Mouse (Mus musculus): Measurements from ENCODE around the gene 4933424G06Rik. TPM values are rescaled to one million over a fixed set of nuclear protein-coding genes. Genes with fewer than 3 reads are reported as not detected.

Gene 4933424G06Rik
- polyA plus RNA-seq, 2 experiments from 2014 or later = not detected

DNA sequence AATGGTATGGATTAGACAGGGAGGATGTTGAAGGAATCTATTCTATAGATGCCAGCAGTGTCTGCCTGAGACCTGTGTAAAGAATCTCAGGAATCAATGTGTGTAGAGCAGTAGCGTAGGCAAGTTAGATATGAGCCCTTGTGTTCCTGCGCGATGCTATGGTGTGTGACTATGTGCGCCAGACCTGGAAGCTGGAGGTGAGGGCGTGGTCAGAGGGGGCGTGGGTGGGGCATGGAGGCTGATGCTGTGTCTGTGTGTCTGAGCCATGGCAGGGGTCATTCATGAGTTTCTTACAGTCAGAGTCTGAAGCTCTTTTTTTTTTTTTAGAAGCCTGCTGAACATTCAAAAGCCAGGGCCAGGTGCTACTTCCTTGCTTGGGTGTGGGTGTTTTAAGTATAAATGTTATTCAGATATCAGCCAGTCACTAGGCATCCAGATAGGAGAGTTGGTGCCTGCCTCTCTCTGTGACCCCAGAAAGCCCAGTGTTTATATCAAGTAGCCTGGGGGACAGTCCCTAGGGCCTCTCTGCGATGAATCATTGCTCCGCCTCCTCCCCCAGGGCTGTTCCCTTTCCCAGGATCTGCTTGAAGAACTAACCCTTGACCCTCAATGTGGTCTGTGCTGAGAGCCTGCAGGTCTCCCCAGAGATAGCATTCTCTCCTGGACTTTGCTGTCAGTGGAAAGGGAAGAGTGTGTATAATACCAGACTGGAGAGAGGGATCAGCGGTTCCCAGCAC, 62.4 kb downstream of the 4933424G06Rik start:
- ATAC-seq = no peak

DNA sequence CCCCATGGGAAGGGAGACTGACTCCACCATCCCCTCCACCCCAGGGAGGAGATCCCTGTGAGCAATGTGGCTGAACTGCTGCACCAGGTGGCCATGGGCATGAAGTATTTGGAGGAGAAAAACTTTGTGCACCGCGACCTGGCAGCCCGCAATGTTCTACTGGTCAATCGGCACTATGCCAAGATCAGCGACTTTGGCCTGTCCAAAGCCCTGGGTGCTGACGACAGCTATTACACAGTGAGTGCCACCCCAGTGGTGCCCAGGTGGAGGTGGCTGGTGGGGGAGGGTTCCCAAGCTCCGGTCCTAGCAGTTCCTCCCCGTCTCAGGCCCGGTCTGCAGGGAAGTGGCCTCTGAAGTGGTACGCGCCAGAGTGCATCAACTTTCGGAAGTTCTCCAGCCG, 70.8 kb downstream of the 4933424G06Rik start:
- no peak for ATAC-seq

DNA sequence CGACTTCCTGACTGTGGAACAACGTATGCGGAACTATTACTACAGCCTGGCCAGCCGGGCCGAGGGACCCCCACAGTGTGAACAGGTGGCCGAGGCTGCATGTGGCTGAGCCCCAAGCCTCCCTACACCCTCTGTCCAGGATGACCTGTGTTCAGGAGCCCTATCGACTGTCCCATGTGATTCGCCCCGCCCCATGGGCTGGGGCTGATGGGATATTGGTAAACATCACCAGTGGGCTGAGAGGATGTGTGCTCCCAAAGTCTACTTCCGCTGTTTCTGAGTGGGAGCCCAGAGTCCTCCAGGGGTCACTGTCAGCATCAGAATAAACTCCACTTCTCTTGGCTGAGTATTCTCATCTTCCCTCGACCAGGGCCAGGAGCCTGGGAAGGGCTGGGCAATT, 72.5 kb downstream of the 4933424G06Rik start:
- ATAC-seq = no peak

DNA sequence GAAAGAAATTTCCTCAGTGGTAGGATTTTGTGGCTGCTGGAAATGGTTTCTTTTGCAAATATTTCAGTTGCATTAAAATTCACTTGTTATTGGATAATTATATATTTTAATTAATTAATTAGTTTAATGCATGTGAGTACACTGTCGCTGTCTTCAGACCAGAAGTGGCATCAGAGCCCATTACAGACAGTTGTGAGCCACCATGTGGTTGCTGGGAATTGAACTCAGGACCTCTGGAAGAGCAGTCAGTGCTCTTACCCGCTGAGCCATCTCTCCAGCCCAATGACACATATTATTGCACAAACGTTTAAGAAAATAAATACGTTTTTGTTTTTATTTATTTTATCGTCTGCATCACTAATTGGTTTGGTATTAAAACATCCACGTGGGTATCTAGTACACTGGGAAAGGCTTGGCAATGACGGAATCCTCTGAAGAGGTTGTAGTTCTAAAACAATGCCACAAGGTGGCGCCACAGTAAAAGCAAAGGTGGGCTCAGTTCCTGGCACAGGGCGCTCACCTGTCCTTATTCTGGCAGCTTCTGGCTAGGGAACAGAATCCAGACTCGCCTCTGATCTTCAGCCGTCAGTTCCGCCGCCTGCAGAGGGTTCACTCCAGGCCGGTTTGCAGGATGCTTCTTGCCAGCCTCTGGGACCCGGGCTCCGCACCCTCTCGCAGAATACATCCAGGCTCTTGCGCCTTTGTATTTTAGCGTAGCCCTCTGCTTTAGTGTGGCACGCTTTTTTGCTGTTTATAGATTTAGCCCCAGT, 74.6 kb downstream of the 4933424G06Rik start:
- peak; percentile 53 for ATAC-seq

DNA sequence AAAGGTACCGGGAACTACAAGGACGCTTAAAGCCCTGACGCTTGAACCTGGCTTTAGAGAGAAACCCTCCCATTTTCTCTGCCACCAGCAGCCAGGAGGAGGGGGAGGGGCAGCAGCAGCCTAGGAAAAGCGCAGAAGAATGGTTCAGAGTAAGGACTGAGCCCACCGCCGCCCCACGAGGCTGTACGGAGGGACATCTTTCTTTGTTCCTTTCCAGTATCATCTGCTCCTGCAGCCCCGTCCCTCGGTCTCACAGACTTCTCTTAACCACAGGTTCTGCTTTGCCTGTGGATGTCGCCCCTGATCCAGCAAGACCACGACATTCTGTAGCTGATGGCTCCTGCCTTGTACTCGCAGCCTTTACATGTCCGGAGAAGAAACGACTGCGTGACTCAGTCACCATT, 75.3 kb downstream of the 4933424G06Rik start:
- no peak for ATAC-seq

DNA sequence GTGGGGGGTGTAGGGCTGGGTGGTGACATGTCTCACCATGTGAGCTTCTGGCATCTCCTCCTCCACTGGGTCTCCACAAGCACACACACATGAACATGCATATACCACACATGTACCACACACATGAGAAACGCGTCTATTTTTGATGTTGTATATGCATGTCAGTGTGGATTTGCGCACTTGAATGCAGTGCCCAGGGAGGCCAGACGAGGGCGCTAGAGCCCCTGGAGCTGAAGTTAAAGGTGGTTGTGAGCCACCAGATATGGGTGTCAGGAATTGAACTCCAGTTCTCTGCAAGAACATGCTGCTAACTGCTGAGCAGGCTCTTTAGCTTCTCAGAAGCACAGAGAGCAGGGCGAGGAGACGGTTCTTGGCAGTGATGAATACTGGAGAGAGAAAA, 76.4 kb downstream of the 4933424G06Rik start:
- ATAC-seq = no peak

DNA sequence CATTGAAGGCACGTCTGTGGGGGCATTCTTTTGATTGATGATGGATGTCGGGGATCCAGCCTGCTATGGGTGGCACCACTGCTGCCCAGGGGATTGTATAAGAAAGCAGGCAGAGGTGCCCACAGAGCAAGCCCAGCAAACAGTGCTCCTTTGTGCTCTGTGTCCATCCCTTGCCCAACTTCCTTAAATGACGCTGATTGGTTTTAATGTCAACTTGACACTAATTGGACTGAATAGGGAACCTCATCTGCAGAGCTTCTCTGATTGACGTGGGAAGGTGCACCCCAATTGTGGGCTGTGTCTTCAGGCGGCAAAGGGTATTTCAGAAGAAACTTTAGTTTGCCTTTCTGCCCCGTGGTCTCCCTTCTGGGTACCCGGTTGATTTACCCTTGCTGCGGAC, 79.5 kb downstream of the 4933424G06Rik start:
- no peak for ATAC-seq

DNA sequence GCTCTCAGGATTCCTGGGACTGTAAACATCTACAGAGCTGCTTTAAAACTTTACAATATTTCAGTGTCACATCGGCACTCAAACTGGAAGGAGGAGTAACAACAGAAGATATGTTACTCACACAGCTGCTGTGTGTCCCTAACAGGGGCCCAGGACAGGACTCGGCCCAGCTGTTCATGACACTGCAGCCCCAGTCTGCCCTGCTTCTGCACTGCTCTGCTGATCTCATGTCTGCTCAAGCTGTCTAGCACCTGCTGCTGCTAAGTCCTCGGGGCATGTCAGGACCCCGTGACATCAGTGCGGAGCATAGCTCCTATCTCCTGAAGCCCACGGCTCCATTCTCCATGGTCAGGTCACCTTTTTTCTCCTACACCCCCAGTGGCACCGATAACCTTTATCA, 86.8 kb downstream of the 4933424G06Rik start:
- no peak for ATAC-seq

DNA sequence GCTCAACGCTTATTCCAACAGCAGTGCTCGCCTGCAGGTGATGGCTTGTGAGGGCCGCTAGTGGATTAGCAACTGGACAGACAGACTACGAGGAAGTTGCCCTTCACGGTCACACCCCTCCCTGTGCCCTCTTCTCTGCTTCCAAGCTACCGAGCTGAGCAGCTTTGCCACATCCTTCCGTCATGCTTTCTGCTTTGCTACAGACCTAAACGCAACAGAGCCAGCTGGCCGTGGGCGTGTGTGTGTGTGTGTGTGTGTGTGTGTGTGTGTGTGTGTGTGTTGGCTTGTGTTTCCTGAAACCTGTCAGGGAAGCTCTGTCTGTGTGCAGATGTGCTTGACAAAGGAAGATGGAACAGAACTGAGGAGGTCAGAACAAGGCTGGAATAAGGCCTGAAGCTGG, 87.5 kb downstream of the 4933424G06Rik start:
- ATAC-seq = peak; percentile 89

DNA sequence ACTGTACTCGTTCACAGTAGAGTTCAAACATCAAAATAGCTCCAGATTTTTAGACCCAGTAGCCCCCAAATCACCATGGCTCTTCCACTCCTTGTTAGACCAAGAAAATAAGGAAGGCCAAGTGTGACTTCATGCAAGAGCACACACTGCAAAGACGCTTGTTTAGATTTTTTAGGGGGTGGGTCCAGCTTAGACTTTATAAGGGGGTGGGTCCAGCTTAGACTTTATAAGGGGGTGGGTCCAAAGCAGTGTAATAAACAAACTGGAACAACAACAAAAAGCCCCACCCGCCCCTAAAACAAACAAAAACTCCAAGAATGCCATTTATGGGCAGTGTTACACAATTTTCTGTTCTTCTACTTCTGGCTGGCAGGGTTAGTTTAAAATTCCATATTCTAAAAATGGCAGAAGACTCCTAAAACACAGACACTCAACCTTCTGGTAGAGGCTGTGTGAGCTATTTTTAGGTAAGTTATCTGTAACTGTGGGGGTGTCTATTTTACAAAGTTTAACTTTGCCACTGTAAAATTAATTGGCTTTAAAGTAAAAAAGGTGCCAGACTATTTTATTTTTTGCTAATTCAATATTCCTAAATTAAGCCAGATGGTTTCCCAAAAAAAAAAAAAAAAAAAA, 90.5 kb downstream of the 4933424G06Rik start:
- no peak for ATAC-seq

DNA sequence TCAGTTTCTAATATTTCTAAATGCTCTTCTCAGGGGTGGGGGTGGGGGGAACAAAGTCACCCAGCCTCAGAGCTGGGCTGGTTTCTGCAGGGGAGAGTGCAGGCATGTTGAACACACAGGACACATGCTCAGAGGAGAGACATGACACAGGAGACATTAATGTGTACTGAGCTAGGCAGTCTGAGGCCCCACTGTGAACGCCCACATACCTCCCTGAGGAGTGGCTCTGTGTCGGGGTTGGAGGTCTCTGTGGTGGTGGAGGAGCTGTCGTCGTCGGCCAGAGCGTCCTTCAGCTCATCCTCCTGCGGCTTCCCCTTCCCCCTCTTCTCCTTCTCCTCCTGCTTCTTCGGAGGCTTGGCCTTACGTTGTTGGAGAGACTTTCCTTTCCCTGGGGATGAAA, 94.3 kb downstream of the 4933424G06Rik start:
- no peak for ATAC-seq

DNA sequence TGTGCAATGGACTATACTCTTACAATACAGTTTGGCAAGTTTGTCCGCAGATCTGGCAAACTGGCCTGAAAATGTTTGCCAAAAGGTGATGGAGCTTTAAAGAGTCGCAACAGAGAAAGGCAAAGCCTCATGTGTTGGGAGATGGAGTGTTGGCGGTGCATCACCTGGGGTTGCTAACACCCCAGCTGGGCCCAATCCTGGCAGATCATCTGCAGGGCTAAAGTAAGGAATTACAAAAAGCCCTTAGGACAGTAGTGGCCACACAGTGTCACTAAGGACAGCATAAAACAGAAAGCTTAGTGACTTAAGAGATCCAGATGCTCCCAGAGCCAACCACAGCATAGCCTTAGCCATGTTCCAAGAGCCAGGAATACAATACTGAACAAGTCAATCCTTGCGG, 94.9 kb downstream of the 4933424G06Rik start:
- ATAC-seq = no peak

DNA sequence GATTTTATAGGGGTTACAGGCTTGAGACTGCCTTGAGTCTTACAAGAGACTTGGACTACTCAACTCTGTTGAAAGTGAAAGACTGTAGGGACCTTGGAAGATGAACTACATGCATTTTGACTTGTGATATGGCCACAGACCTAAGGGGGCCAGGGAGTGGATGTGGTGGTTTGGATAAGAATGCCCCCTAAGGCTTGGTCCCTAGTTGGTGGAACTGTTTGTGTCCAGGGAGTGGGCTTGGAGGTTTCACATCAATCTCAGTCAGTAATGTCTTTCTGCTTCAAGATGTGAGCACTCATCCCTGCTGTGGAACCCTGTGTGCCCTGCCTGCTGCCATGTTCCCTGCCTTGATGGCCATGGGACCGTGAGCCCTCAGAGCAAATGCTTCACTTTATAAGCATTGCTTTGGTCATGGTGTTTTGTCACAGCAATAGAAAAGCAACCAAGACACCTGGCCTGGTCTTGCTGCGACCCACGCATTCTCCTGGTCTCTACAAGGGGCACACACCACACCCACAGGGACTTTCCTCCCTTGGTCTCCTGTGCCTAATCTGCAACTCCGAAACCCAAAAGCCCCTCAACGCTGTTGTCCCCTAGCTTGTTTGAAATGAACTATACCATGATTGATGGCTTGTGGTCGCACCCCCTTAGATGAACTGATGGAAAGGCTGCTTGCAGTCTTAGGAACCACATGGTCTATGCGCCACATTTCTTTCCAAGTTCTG, 96.4 kb downstream of the 4933424G06Rik start:
- no peak for ATAC-seq

DNA sequence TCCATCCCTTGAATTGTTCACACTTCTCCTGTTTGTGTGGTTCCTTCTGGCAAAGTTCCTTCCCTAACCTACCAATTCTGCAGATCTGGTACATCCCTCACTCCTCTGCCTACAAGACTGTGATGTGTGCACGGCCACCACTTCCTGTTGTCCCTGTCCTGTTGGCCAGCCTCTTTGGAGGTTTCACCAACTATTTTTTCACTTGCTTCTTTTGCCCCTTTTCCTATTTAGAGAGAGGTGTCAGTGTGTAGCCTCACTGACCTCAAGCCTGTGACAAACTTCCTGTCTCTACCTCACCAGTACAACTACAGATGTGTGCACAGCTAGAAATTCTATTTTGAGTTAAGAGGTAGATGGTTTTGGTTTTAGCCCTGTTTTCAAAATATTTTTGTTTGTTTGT, 97.1 kb downstream of the 4933424G06Rik start:
- no peak for ATAC-seq

Other genes starting within 250 kb of the 4933424G06Rik start
- gene Cnnm4, start 238.5 kb upstream of the 4933424G06Rik start, polyA plus RNA-seq (2017; shearing (Covaris generic)) = 10 to 100 TPM in 1 of 2 experiments, 1 to 10 TPM in 1; 9.0 to 10.4 TPM
- gene Cnnm3, start 198.3 kb upstream of the 4933424G06Rik start, polyA plus RNA-seq (2017; shearing (Covaris generic)) = 1 to 10 TPM; 4.0 to 5.5 TPM
- gene Ankrd23, start 173.3 kb upstream of the 4933424G06Rik start, polyA plus RNA-seq (2017; shearing (Covaris generic)) = 10 to 100 TPM; 28.7 to 52.4 TPM
- gene Gm42417, start 170.7 kb upstream of the 4933424G06Rik start, polyA plus RNA-seq (2017; shearing (Covaris generic)) = under 1 TPM in 1 of 2 experiments, not detected in 1; 0.73 TPM
- 10 to 100 TPM; 21.5 to 21.6 TPM for gene Ankrd39, start 162.7 kb upstream of the 4933424G06Rik start, polyA plus RNA-seq (2017; shearing (Covaris generic))
- under 1 TPM in 1 of 2 experiments, not detected in 1; 0.13 TPM for gene Sema4c, start 151.8 kb upstream of the 4933424G06Rik start, polyA plus RNA-seq (2017; shearing (Covaris generic))
- gene Fam178b, start 27.0 kb upstream of the 4933424G06Rik start, polyA plus RNA-seq (2017; shearing (Covaris generic)) = not detected
- gene Cox5b, start 18.7 kb upstream of the 4933424G06Rik start, polyA plus RNA-seq (2017; shearing (Covaris generic)) = 100 to 1,000 TPM; 325 to 418 TPM
- 10 to 100 TPM; 41.9 to 51.7 TPM for gene Actr1b, start 4.3 kb downstream of the 4933424G06Rik start, polyA plus RNA-seq (2017; shearing (Covaris generic))
- 100 to 1,000 TPM; 171 to 269 TPM for gene Zap70, start 51.6 kb downstream of the 4933424G06Rik start, polyA plus RNA-seq (2017; shearing (Covaris generic))
- gene Tmem131, start 233.5 kb downstream of the 4933424G06Rik start, polyA plus RNA-seq (2017; shearing (Covaris generic)) = 10 to 100 TPM; 10.3 to 11.4 TPM

Data from activated CD4-positive, CD25-positive, alpha-beta regulatory T cell, adult 4 months (primary cell).